Mouse (Mus musculus): ENCODE measurements around the gene Eras. TPM values are rescaled to one million over a fixed set of nuclear protein-coding genes. Genes with fewer than 3 reads are reported as not detected.
A peak's percentile ranks its signal among the peaks of the same experiment; 100 is the strongest.
"Not testable (repeated sequence)": the region's sequence is repeated elsewhere in the genome, so short reads cannot be mapped to it uniquely, and the experiment has no call there.

Gene Eras
- not detected for total RNA-seq (2021)

GRCm38 (mm10) chrX:7928270-7928790 lies at the start of gene Eras:
Eras (minus strand) TSS chrX:7928607.
- DNase-seq, result no peak

- no peak for DNase-seq
Measured at GRCm38 (mm10) chrX:7977892-7978291, 49.5 kb upstream of the Eras start, which contains the start of gene Gata1. Gata1 (minus strand) TSS chrX:7978071.

- DNase-seq, result no peak
Measured at GRCm38 (mm10) chrX:7971292-7971691, 42.9 kb upstream of the Eras start.

GRCm38 (mm10) chrX:7968899-7969298 lies 40.5 kb upstream of the Eras start:
- DNase-seq, result no peak

- DNase-seq, result no peak
Measured at GRCm38 (mm10) chrX:7968226-7968625, 39.8 kb upstream of the Eras start.

DNA sequence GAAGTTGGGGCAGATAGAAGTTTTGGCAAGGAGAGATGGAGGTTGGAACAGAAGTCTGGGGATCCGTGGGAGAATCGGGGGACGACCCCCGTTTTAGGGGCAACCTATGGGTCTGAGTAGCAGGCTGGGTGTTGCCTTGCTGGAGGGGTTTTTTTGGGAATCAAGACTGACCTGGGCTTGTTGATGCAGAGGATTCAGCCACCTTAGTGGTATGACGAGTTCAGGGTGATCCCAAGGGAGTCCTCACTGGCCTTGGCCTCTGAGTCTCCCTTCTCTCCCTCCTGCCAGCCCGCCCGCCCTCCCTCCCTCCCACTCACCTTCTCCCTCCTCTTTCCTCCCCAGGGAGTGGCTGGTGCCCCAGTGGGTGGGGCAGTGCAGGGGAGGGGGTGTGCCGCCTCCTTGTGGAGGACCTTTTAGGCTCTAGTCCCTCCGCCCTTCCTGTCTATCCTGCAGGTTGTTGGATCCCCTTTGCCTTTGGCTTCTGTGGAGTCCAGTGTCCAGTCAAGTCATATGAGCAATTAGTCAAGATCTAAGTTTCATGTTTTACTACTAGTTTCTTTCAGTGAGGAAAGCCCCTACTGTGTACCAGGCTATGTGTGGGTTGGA lies 39.3 kb upstream of the Eras start:
- DNase-seq, result no peak

GRCm38 (mm10) chrX:7966161-7966560 lies 37.8 kb upstream of the Eras start:
- no peak for DNase-seq

- no peak for DNase-seq
Measured at GRCm38 (mm10) chrX:7963829-7964626, 35.6 kb upstream of the Eras start.

- DNase-seq, result no peak
Measured at GRCm38 (mm10) chrX:7958868-7959267, 30.5 kb upstream of the Eras start.

DNA sequence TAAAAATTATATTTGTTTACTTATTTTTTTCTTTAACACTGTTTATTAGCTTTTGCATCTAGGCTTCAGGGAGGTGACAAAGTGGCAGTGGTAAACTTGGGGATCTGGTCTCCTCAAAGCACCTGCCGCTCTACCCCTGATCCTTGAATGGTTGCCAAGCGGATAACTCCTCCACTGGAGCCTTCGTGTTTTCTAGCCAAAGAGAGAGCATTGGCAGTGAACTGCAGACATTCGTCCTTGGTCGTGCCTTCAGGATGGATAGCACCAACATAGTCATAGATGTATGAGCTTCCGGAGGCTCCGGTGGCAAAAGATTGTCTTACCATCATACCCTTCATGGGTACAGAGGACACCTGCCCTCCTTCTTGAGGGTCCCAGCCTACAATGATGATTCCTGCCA lies 21.7 kb upstream of the Eras start:
- DNase-seq, result no peak

DNA sequence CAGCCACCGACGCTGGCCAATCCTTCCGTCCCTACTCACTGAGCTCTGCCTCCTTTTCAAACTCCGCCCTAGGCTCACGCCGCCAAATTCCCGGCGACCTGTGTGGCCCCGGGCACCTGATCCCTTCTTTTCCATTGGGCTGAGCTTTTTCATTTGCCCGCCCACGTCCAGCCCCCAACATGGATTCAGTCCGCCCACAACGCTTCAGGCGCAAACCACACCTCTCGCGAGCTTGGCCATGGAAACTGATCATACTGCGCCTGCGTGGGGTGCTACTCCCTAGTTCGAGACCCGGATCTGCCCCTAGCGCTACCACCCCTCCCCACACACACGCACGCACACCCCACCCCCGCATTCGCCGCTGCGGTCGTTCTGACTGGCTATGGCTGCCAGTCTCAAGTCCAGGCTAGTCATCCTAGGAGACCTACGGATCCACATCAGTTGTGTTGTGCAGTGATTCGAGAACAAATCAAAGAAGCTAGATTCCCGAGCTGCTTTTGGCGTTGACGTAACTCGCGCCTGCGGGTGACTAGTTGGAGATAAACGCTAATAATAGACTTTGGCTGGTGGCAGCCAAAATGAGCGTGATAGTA lies 19.6 kb upstream of the Eras start:
- DNase-seq, result peak; percentile 90 to 93

DNA sequence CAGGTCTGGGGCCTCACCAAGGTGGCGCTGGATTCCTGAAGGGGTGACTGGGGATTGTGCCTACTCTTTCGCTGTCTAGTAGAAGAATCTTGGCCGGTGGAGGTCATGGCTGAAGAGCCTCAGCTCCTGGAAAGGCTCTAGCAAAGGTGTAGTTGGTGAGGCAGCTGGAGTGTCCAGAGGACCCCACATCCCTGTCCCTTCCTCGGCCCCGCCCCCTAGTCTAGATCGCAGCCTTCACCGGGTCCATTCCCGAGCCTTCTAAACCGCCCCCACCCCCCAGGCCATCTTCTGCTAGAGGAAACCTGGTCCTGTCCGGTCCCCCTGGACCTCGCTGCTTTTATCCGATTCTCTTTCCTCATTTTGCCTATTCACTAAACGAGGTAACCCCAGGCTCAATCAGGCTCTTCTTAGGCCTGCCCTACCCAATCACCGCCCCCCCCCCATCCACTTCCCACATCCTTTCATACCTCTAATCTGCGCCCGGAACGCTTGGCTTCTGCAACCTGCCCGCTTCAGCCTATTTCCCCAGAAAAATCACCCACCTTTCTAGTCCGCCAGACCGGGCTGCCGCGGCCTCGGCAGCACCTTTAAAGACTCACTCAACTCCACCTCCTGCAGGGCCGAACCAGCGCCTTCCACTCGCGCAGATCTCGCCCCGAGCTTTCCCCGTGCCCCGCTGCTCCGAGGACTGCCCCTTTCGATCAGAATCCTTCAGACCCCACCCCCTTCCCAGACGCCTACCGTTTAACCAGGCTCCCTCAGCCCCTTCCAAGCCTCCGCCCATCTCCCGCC lies 18.9 kb upstream of the Eras start, which contains the start of gene Hdac6:
Gene Hdac6 (minus strand): TSS at position 782 of the 792 bp plus-strand sequence.
- DNase-seq, result no peak

DNA sequence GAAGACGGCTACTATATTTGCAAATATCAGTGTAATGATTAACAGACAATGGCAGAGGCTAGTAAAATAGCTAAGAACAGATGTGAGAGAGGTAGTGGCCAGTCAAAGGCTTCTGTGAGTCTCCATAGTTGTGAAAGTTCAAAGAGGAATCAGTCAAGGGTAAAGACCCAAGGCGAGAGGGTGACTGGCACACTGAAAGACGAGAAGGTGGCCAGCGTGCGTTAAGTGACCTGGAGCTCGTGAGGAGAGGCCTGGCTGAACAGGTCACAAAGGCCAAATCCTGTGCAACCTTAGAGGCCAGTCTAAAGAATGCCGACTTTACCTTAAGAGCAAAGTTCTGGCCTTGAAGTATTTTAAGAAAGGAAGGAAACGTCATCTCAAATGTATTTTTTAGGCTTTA lies 17.2 kb upstream of the Eras start:
- no peak for DNase-seq

DNA sequence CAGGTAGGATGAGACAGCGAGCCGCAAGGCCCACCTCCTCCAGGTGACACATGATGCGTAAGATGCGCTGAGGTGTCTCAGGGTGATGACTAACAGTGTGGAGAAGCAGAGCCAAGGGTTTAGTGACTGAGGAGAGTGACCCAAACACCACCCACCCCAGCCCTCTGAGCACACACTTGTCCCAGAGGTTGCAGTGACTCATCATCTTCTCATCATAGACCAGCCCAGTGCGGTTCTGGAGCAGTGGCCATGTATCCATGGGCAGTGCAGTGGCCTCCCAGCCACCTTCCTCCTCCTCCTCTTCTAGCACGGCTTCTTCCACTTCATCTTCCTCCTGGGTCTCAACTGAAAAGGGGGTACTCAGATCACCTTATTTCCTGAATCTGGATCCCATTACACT lies 9.3 kb upstream of the Eras start:
- no peak for DNase-seq

- no peak for DNase-seq
Measured at GRCm38 (mm10) chrX:7936874-7937273, 8.5 kb upstream of the Eras start.

- DNase-seq, result no peak
Measured at GRCm38 (mm10) chrX:7927116-7927515, 1.3 kb downstream of the Eras start.

- no peak for DNase-seq
Measured at GRCm38 (mm10) chrX:7926266-7926665, 2.1 kb downstream of the Eras start.

DNA sequence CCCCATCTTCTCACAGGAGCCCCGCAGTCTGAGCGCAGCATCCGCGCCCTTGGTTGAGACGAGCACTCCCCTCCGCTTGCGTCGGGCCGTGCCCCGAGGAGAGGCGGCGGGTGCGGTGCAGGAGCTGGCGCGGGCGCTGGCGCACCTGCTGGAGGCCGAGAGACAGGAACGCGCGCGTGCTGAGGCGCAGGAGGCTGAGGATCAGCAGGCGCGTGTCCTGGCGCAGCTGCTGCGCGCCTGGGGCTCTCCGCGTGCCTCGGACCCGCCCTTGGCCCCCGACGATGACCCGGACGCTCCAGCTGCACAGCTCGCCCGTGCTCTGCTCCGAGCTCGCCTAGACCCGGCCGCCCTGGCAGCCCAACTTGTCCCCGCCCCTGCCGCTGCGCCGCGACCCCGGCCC lies 6.4 kb downstream of the Eras start:
- DNase-seq, result no peak

- peak; percentile 32 to 33 for DNase-seq
Measured at GRCm38 (mm10) chrX:7919601-7920383, 8.6 kb downstream of the Eras start, which contains the start of gene Pcsk1n. Pcsk1n (plus strand) TSS chrX:7919822.

DNA sequence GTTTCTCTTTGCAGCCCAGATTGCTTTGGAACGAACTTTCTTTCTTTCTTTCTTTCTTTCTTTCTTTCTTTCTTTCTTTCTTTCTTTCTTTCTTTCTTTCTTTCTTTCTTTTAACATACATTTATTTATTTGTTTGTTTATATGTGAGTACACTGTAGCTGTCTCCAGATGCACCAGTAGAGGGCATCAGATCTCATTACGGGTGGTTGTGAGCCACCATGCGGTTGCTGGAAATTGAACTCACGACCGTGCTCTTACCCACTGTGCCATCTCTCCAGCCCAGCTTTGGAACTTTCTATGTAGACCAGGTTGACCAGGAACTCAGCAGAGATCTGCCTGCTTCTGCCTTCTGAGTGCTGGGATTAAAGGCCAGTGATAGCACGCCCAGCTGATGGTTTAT lies 10.4 kb downstream of the Eras start:
- DNase-seq, result not testable (repeated sequence)

DNA sequence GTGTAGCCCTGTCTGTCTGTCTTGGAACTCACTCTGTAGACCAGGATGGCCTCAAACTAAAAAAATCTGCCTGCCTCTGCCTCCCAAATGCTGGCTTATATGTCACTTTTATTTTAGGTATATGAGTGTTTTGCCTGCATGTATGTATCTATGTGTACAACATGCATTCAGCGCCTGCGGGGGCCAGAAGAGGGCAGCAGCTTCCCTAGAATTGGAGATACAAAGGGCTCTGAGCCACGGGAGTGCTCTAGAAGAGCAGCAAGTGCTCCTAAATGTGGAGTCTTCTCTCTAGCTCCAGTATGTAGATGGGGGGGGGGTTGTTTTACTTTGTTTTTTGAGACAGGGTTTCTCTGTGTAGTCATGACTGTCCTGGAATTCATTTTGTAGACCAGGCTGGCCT lies 12.7 kb downstream of the Eras start:
- DNase-seq, result not testable (repeated sequence)

- no peak for DNase-seq
Measured at GRCm38 (mm10) chrX:7910473-7910872, 17.9 kb downstream of the Eras start.
